Mouse (Mus musculus) spleen, adult 2 months (tissue): ENCODE data around the gene Tbc1d24. TPM values are rescaled to one million over a fixed set of nuclear protein-coding genes. Genes with fewer than 3 reads are reported as not detected.
A peak's percentile ranks its signal among the peaks of the same experiment; 100 is the strongest.

Source experiments
- DNase-seq, 2 experiments: peaks; one replicate each; pipeline versions ENCODE4 v3.0.0 to v3.0.0-alpha.2; 2012 to 2021; ENCODE audit warnings: low spot score in 2 of 2, low read depth in 1 of 2
- H3K27ac ChIP-seq: fragments of 200-500 bp; 2 replicates; pipeline ENCODE4 v1.5.1; 2012; ENCODE audit warnings: low read length, inconsistent platforms; ENCODE audit not compliant: insufficient read depth
- H3K27me3 ChIP-seq: fragments of 200-500 bp; 2 replicates; pipeline ENCODE4 v1.6.1; 2012; ENCODE audit warnings: mild to moderate bottlenecking, moderate library complexity, low read length, inconsistent platforms; ENCODE audit not compliant: control insufficient read depth, insufficient read depth
- H3K36me3 ChIP-seq: fragments of 200-500 bp; 2 replicates; pipeline ENCODE4 v1.6.1; 2012; ENCODE audit warnings: mild to moderate bottlenecking, low read length, inconsistent platforms; ENCODE audit not compliant: control insufficient read depth, insufficient read depth
- H3K4me1 ChIP-seq: fragments of 200-500 bp; 2 replicates; pipeline ENCODE4 v1.6.1; 2011; ENCODE audit warnings: inconsistent platforms; ENCODE audit not compliant: control insufficient read depth, insufficient read depth, insufficient read length
- H3K4me3 ChIP-seq: fragments of 200-500 bp; 2 replicates; pipeline ENCODE4 v1.5.1; 2011; ENCODE audit warnings: mild to moderate bottlenecking, inconsistent platforms; ENCODE audit not compliant: insufficient read depth, insufficient read length; ENCODE audit errors: extremely low read depth
- CTCF ChIP-seq: fragments of 200-500 bp; IDR thresholded peaks from 2 replicates; pipeline ENCODE4 v1.5.1; 2011; ENCODE audit warnings: mild to moderate bottlenecking, inconsistent platforms; ENCODE audit not compliant: insufficient read depth, insufficient read length, insufficient replicate concordance; ENCODE audit errors: extremely low read depth
- POLR2A ChIP-seq: fragments of 200-500 bp; IDR thresholded peaks from 2 replicates; pipeline ENCODE4 v1.6.1; 2011; ENCODE audit warnings: low read depth, low read length, inconsistent platforms
- WGBS: fragments of 180-500 bp; shearing (Covaris S2); methylation state at CpG from one replicate; pipeline ENCODE4 v1.1.7; 2018; 5-methylcytosine and 5-hydroxymethylcytosine counted together
- polyA plus RNA-seq: library from polyadenylated mRNA; depleted of rRNA; stranded (reverse); fragments of >200 nt; gene quantifications from 2 replicates; pipeline ENCODE4 v1.2.3, GENCODE M21; 2012

Gene Tbc1d24
- polyA plus RNA-seq, 1 experiment = 5.9 TPM

- TF ChIP-seq CTCF = no peak
- TF ChIP-seq POLR2A = no peak
- no peak overlapping the region for H3K27ac ChIP-seq
- no peak overlapping the region for H3K4me3 ChIP-seq
- H3K27me3 ChIP-seq = no peaks in the 10 kb centered on the region
- DNase-seq = no peak
- WGBS = 84% methylated on average over 4 of the region's 4 CpGs
- no peaks in the 10 kb centered on the region; the same call in 1 of the 2 replicates for H3K4me1 ChIP-seq
- H3K36me3 ChIP-seq = no peaks in the 10 kb centered on the region
Measured at GRCm38 (mm10) chr17:24191481-24191880, 13.9 kb downstream of the Tbc1d24 start.

- TF ChIP-seq POLR2A = no peak
- TF ChIP-seq CTCF = no peak
- Histone ChIP-seq H3K27me3 (no peaks in the 10 kb centered on the region), H3K4me1 (no peaks in the 10 kb centered on the region; the same call in 1 of the 2 replicates), H3K36me3 (no peaks in the 10 kb centered on the region), H3K4me3 (no peak overlapping the region), H3K27ac (no peak overlapping the region)
- WGBS = 86% methylated on average over 2 of the region's 2 CpGs
- DNase-seq = no peak
Measured at GRCm38 (mm10) chr17:24190934-24191333, 14.4 kb downstream of the Tbc1d24 start.

- TF ChIP-seq POLR2A (no peak), CTCF (no peak)
- Histone ChIP-seq H3K27ac (no peak overlapping the region), H3K27me3 (no peaks in the 10 kb centered on the region), H3K36me3 (no peaks in the 10 kb centered on the region), H3K4me3 (no peak overlapping the region), H3K4me1 (no peaks in the 10 kb centered on the region)
- WGBS = 94% methylated on average over 3 of the region's 3 CpGs
- DNase-seq = no peak
Measured at GRCm38 (mm10) chr17:24174259-24174658, 31.1 kb downstream of the Tbc1d24 start.

- no peaks in the 10 kb centered on the region for H3K27me3 ChIP-seq
- peak; percentile 55 to 61 for DNase-seq
- no peaks in the 10 kb centered on the region; the same call in 1 of the 2 replicates for H3K4me1 ChIP-seq
- H3K36me3 ChIP-seq = no peaks in the 10 kb centered on the region
- H3K4me3 ChIP-seq = no peak overlapping the region
- no peak overlapping the region for H3K27ac ChIP-seq
- TF ChIP-seq POLR2A (no peak), CTCF (peak; percentile 78; the same call in 1 of the 2 replicates)
- WGBS = 11% methylated on average over 3 of the region's 3 CpGs
Measured at GRCm38 (mm10) chr17:24173423-24173822, 31.9 kb downstream of the Tbc1d24 start.

- TF ChIP-seq CTCF (no peak), POLR2A (no peak)
- peak overlapping the region; percentile 67 for H3K27ac ChIP-seq
- 0 out of 2 replicates have a peak, but pooled peaks cover 1% of the 10 kb centered on the region for H3K36me3 ChIP-seq
- no peaks in the 10 kb centered on the region for H3K27me3 ChIP-seq
- 84% methylated on average over 4 of the region's 4 CpGs for WGBS
- H3K4me3 ChIP-seq = no peak overlapping the region
- DNase-seq = no peak
- peaks cover 6% of the 10 kb centered on the region; the same call in 1 of the 2 replicates for H3K4me1 ChIP-seq
Measured at GRCm38 (mm10) chr17:24171738-24172137, 33.6 kb downstream of the Tbc1d24 start.

GRCm38 (mm10) chr17:24170729-24171128 is 34.6 kb downstream of the Tbc1d24 start:
- Histone ChIP-seq H3K27me3 (no peaks in the 10 kb centered on the region), H3K4me1 (peaks cover 6% of the 10 kb centered on the region; the same call in 1 of the 2 replicates), H3K4me3 (no peak overlapping the region), H3K36me3 (peaks cover 1% of the 10 kb centered on the region; the same call in 1 of the 2 replicates), H3K27ac (0 out of 2 replicates have a peak overlapping the region, but pooled peaks have one; percentile 10)
- TF ChIP-seq POLR2A (no peak), CTCF (no peak)
- DNase-seq = no peak
- 56% methylated on average over 5 of the region's 5 CpGs for WGBS

- WGBS = 49% methylated on average over 3 of the region's 3 CpGs
- H3K36me3 ChIP-seq = peaks cover 1% of the 10 kb centered on the region; the same call in 1 of the 2 replicates
- DNase-seq = no peak
- no peak for TF ChIP-seq CTCF
- no peak for TF ChIP-seq POLR2A
- no peak overlapping the region; the same call in 1 of the 2 replicates for H3K4me3 ChIP-seq
- no peaks in the 10 kb centered on the region for H3K27me3 ChIP-seq
- H3K4me1 ChIP-seq = peaks cover 6% of the 10 kb centered on the region; the same call in 1 of the 2 replicates
- peak overlapping the region; percentile 10; the same call in 1 of the 2 replicates for H3K27ac ChIP-seq
Measured at GRCm38 (mm10) chr17:24170125-24170524, 35.2 kb downstream of the Tbc1d24 start.
